Mouse (Mus musculus) MEL (cell line): ENCODE results near the gene Gm11444.

Experiments
- CTCF ChIP-seq, 3 experiments: IDR thresholded peaks in 2 of 3; conservative IDR thresholded peaks in 1 of 3; 2 replicates each; pipeline ENCODE4 v1.5.1; 2011 to 2012; ENCODE audit warnings: low read length in 3 of 3, low read depth in 2 of 3, mild to moderate bottlenecking in 2 of 3, improper control_type of control experiment in 1 of 3, inconsistent platforms in 1 of 3, mixed read lengths in 1 of 3, moderate library complexity in 1 of 3; ENCODE audit not compliant: control insufficient read depth in 1 of 3, insufficient read depth in 1 of 3, poor library complexity in 1 of 3, severe bottlenecking in 1 of 3
- GABPA ChIP-seq: IDR thresholded peaks from 2 replicates; pipeline ENCODE4 v1.6.1; 2012; ENCODE audit warnings: low read depth, mild to moderate bottlenecking, inconsistent platforms, low read length, improper control_type of control experiment, moderate library complexity
- GATA1 ChIP-seq: IDR thresholded peaks from 2 replicates; pipeline ENCODE4 v1.6.1; 2011; ENCODE audit warnings: low read depth, low read length, improper control_type of control experiment
- MAX ChIP-seq: IDR thresholded peaks from 2 replicates; pipeline ENCODE4 v1.6.1; 2011; ENCODE audit warnings: low read length, improper control_type of control experiment
- MEF2A ChIP-seq: IDR thresholded peaks from 2 replicates; pipeline ENCODE4 v1.6.1; 2014; ENCODE audit warnings: low read depth, mild to moderate bottlenecking, inconsistent platforms, low read length, improper control_type of control experiment; ENCODE audit not compliant: poor library complexity, insufficient replicate concordance, severe bottlenecking; ENCODE audit errors: extremely low read depth
- MXI1 ChIP-seq: IDR thresholded peaks from 2 replicates; pipeline ENCODE4 v1.6.1; 2011; ENCODE audit warnings: mild to moderate bottlenecking, low read depth, low read length, improper control_type of control experiment
- NELFE ChIP-seq: IDR thresholded peaks from 2 replicates; pipeline ENCODE4 v1.6.1; 2011; ENCODE audit warnings: low read depth, low read length, improper control_type of control experiment
- NRF1 ChIP-seq: IDR thresholded peaks from 2 replicates; pipeline ENCODE4 v1.6.1; 2014; ENCODE audit warnings: low read depth, mild to moderate bottlenecking, inconsistent platforms, low read length, improper control_type of control experiment, moderate library complexity; ENCODE audit not compliant: poor library complexity, insufficient read depth, severe bottlenecking
- POLR2A ChIP-seq, 2 experiments: IDR thresholded peaks; 2 replicates each; pipeline ENCODE4 v1.6.1; 2011 to 2012; ENCODE audit warnings: low read length in 2 of 2, mild to moderate bottlenecking in 2 of 2, control low read depth in 1 of 2, improper control_type of control experiment in 1 of 2, low read depth in 1 of 2, moderate library complexity in 1 of 2; ENCODE audit not compliant: control insufficient read depth in 1 of 2, insufficient read depth in 1 of 2, poor library complexity in 1 of 2
- RAD21 ChIP-seq: IDR thresholded peaks from 2 replicates; pipeline ENCODE4 v1.6.1; 2011; ENCODE audit warnings: mild to moderate bottlenecking, low read depth, low read length, improper control_type of control experiment
- SMC3 ChIP-seq: IDR thresholded peaks from 2 replicates; pipeline ENCODE4 v1.6.1; 2011; ENCODE audit warnings: low read depth, low read length, improper control_type of control experiment
- UBTF ChIP-seq: IDR thresholded peaks from 2 replicates; pipeline ENCODE4 v1.6.1; 2012; ENCODE audit warnings: low read depth, mild to moderate bottlenecking, inconsistent platforms, low read length, improper control_type of control experiment, moderate library complexity, borderline replicate concordance; ENCODE audit not compliant: insufficient read depth
- ZNF384 ChIP-seq: IDR thresholded peaks from 2 replicates; pipeline ENCODE4 v1.6.1; 2012; ENCODE audit warnings: low read depth, mild to moderate bottlenecking, inconsistent platforms, low read length, improper control_type of control experiment

- TF ChIP-seq MEF2A, result no peak
- peak in 1 of 2 experiments; percentile 37; a peak in 1 of 4 replicates for TF ChIP-seq POLR2A (IDR thresholded peaks at IDR 0.05; ENCODE audit: control insufficient read depth in 1 of 2, insufficient read depth in 1 of 2, low read depth in 1 of 2, low read length in 2 of 2, poor library complexity in 1 of 2)
- peak; percentile 28; the same call in 1 of the 2 replicates for TF ChIP-seq MAX
- peak; percentile 67 for TF ChIP-seq NRF1
- peak; percentile 71 for TF ChIP-seq NELFE
- peak; percentile 75 for TF ChIP-seq MXI1
- no peak for TF ChIP-seq UBTF
- no peak for TF ChIP-seq ZNF384
- TF ChIP-seq GABPA, result no peak
- TF ChIP-seq SMC3, result no peak
- TF ChIP-seq CTCF (IDR thresholded peaks at IDR 0.05 in 2 of 3, conservative IDR thresholded peaks at IDR 0.05 in 1 of 3; ENCODE audit: control insufficient read depth in 1 of 3, insufficient read depth in 1 of 3, low read depth in 2 of 3, low read length in 3 of 3, poor library complexity in 1 of 3, severe bottlenecking in 1 of 3), result no peak
- no peak for TF ChIP-seq GATA1
- TF ChIP-seq RAD21, result no peak
These were observed 7.4 kb downstream of the Gm11444 start for GRCm38 (mm10) chr11:85842596-85843346.
